Mouse (Mus musculus): ENCODE data around the gene Zdhhc14.

- TF ChIP-seq TCF12 (IDR thresholded peaks at IDR 0.05; ENCODE audit: insufficient read depth, poor library complexity, severe bottlenecking): no peak
- TF ChIP-seq POLR2A (IDR thresholded peaks at IDR 0.05; ENCODE audit: insufficient read length, low read depth): no peak
- no peak for TF ChIP-seq TCF3 (IDR thresholded peaks at IDR 0.05; ENCODE audit: insufficient read length, low read depth)
- no peak for TF ChIP-seq REST (IDR thresholded peaks at IDR 0.05; ENCODE audit: insufficient read depth, insufficient read length)
- no peak for TF ChIP-seq POLR2AphosphoS2 (IDR thresholded peaks at IDR 0.05; ENCODE audit: insufficient read length, low read depth)
- no peak for TF ChIP-seq MAX (IDR thresholded peaks at IDR 0.05; ENCODE audit: low read depth)
- TF ChIP-seq USF1 (IDR thresholded peaks at IDR 0.05; ENCODE audit: low read depth): no peak
Measured at GRCm38 (mm10) chr17:5751066-5751465, 258.7 kb downstream of the Zdhhc14 start.
